Mouse (Mus musculus): ENCODE results near the gene Klhl28.

Gene Klhl28

DNA sequence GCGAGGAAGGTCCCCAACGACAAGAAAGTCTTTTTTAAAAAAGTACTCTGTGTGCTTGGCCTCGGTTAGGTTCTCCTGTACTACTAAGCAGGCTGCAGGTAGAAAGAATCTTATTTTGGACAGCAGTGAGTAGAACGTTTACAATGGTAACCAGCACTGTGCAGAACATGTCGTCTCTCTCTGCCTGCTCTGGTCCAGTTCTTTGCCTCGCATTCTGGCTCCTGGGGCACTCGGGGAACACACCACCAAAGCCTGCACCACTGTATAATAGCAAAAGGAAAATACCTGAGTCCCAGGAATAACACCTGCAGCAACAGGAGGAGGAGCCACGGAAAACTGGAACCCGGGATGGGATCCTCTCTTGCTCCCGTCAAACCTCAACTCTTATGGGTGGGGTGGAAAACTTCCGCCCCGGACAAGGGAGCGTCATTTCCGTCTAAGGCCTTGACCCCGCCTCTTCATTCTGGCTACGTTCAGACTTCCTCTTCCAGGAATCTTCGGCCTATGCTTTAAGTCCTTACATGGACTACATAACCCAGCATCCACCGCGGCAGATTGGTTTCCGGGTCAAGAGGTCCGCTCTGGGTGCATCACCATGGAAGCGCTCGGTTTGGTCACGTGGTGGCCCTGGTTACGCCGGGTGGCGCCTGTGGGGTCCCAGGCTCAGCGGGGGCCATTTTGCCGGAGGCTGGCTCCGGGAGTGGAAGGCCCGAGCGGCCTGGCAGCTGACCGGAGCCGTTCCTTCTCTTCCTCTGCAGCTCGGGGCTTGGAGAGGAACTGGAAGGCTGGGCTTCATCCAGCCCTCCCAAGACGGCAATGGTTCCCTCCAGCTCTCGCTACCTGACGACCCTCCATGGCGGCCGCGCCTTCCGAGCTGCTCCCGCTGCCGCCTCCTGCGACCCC, at the start of gene Klhl28, which contains the start of gene Togaram1:
Gene Klhl28 (minus strand): TSS at position 411 of the 903 bp plus-strand sequence.
Gene Togaram1 (plus strand): TSS at position 681 of the 903 bp plus-strand sequence.
- H3K36me3 ChIP-seq (ENCODE audit: control insufficient read depth, insufficient read depth, low read length, poor library complexity, severe bottlenecking), result no peaks in the 10 kb centered on the region
- H3K27me3 ChIP-seq (ENCODE audit: control insufficient read depth, insufficient read depth, low read length, poor library complexity, severe bottlenecking), result no peaks in the 10 kb centered on the region
- DNase-seq (ENCODE audit: low read depth, low spot score), result peak; percentile 99

DNA sequence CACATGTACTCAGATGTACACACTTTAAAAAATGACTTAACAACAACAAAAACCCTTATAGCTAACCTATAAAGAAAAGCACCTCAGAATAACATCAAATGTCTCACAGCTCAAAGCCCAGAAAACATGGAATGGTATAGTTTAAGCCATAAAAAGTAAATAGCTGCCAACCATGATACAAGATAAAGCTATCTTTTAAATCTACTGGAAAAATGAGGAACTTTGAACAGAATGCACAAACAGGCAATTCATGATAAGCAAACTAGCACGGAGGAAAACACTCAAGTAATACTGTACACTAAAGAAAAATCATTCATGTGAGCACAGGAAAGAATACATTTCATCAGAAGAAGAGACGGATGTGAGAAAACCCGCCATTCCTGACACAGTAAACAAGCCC, 42.4 kb upstream of the Klhl28 start:
- Histone ChIP-seq H3K36me3 (ENCODE audit: control insufficient read depth, insufficient read depth, low read length, poor library complexity, severe bottlenecking) (peaks cover 10% of the 10 kb centered on the region; the same call in 1 of the 2 replicates), H3K27me3 (ENCODE audit: control insufficient read depth, insufficient read depth, low read length, poor library complexity, severe bottlenecking) (no peaks in the 10 kb centered on the region)
- DNase-seq (ENCODE audit: low read depth, low spot score), result no peak

DNA sequence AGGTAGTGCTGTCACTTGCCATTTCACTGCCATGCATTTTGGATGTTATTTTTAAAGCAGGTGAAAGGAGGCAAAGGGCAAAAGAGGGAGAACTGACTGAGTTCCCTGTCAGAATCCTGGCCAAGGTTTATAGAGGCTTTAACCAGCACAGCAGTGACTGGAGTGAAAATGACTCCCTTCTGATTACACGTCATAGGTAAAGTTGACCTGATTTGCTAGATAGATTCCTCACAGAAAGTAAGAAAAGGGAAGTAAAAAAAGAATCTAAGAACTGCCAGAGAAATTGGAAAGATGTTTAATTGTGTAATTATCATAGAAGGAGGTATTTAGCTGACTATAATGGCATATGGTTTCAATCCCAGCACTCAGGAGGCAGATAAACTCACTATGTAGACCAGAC, 12.2 kb upstream of the Klhl28 start:
- H3K36me3 ChIP-seq (ENCODE audit: control insufficient read depth, insufficient read depth, low read length, poor library complexity, severe bottlenecking), result 0 out of 2 replicates have a peak, but pooled peaks cover 2% of the 10 kb centered on the region
- H3K27me3 ChIP-seq (ENCODE audit: control insufficient read depth, insufficient read depth, low read length, poor library complexity, severe bottlenecking), result no peaks in the 10 kb centered on the region
- DNase-seq (ENCODE audit: low read depth, low spot score), result no peak

DNA sequence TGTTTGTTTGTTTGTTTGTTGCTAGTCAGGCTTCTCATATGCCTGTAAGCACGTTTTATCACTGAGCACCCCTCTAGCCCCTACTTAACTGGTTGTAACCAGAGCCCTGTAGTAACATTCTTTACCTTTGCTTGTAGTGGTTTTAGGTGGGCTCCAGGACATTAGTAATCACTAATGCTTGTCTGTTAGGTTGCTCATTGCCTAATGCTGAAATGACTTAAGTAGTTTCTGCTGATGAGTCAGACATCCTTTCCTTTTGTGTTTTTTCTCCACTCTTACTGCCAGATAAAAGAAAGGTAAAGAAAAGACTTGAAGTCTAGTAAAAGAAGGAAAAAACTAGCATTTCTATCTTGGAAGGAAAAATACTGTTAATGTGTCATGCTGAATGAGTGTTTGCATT, 10.9 kb upstream of the Klhl28 start:
- DNase-seq (ENCODE audit: low read depth, low spot score), result no peak
- H3K27me3 ChIP-seq (ENCODE audit: control insufficient read depth, insufficient read depth, low read length, poor library complexity, severe bottlenecking), result no peaks in the 10 kb centered on the region

DNA sequence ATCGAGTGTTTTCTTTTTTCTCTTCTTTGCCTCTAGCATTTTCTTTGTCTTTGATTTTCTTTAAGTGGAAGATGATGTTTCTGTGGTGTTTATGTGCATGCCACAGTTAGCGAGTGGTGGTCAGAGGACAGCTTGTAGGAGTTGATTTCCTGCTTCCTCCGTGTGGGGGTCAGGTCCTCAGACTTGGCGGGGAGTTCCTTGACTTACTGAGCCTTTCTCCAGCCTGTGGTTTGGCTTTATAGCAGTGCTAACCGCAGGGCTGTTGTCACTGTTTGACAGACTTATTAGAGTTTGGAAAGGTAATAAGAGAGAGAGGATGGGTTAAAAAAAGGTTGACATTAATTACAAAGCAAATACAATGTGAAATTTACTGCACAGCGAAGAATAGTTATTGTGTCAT, 10.2 kb upstream of the Klhl28 start:
- DNase-seq (ENCODE audit: low read depth, low spot score), result peak; percentile 4
- H3K27me3 ChIP-seq (ENCODE audit: control insufficient read depth, insufficient read depth, low read length, poor library complexity, severe bottlenecking), result no peaks in the 10 kb centered on the region
- H3K36me3 ChIP-seq (ENCODE audit: control insufficient read depth, insufficient read depth, low read length, poor library complexity, severe bottlenecking), result 0 out of 2 replicates have a peak, but pooled peaks cover 2% of the 10 kb centered on the region

More for the DNA sequence above, 10.9 kb upstream of the Klhl28 start:
- 0 out of 2 replicates have a peak, but pooled peaks cover 2% of the 10 kb centered on the region for H3K36me3 ChIP-seq (ENCODE audit: control insufficient read depth, insufficient read depth, low read length, poor library complexity, severe bottlenecking)

DNA sequence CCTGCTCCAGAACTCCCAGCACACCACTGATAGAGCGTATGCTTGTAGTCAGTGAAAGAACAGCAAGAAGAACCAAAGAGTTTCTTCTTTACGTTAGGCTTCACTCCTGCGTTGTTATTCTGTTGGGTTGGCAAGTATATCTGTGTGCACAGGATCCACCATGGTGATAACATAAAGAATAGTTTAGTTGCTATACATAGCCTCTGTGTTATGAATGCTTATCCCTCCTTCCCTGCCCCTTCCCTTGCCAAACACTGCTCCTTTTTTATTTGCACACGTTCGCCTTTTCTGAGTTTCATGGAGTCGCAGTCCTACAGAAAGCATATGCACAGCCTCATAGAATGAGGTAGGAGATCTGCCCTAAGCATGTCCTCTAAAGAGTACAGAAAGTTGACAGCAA, 6.7 kb upstream of the Klhl28 start:
- no peak for DNase-seq (ENCODE audit: low read depth, low spot score)
- no peaks in the 10 kb centered on the region for H3K36me3 ChIP-seq (ENCODE audit: control insufficient read depth, insufficient read depth, low read length, poor library complexity, severe bottlenecking)

DNA sequence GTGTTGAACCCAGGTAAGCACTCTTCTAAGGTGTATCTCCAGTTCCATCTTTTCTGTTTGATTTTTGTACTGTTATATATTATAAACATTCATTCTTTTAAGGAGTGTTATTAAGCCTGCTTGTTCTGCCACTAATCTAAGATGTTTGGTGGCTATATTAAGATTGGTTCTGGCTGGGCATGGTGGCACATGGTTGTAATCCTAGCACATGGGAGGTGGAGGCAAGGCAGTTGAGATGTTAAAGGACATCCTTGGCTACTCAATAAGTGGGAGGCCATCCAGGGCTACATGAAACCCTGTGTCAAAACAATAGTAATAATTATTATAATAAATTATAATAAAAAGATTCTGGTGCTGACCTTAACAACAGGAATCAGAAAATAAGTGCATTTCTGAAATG, 6.1 kb upstream of the Klhl28 start:
- no peak for DNase-seq (ENCODE audit: low read depth, low spot score)
- Histone ChIP-seq H3K27me3 (ENCODE audit: control insufficient read depth, insufficient read depth, low read length, poor library complexity, severe bottlenecking) (no peaks in the 10 kb centered on the region), H3K36me3 (ENCODE audit: control insufficient read depth, insufficient read depth, low read length, poor library complexity, severe bottlenecking) (no peaks in the 10 kb centered on the region)

More for the DNA sequence above, 6.7 kb upstream of the Klhl28 start:
- H3K27me3 ChIP-seq (ENCODE audit: control insufficient read depth, insufficient read depth, low read length, poor library complexity, severe bottlenecking), result no peaks in the 10 kb centered on the region

DNA sequence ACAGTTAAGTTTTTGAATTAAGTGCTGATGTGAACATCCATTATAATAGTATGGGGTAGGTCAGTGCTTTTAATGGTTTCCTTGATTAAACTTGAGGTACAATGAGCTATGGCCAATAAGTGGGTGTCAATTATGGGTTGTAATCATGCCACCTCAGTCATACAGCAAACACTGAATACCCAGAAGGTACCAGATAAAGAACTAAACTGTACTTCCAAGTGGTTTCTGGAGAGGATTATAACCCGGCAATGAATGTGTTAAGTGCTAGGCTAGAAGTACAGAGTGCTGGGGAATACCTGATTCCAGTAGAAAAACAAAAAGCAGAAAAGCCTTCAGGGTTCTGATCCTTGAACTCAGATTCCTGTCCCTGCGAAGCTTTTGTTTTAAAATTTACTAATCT, 2.7 kb upstream of the Klhl28 start:
- Histone ChIP-seq H3K27me3 (ENCODE audit: control insufficient read depth, insufficient read depth, low read length, poor library complexity, severe bottlenecking) (no peaks in the 10 kb centered on the region), H3K36me3 (ENCODE audit: control insufficient read depth, insufficient read depth, low read length, poor library complexity, severe bottlenecking) (no peaks in the 10 kb centered on the region)
- no peak for DNase-seq (ENCODE audit: low read depth, low spot score)

DNA sequence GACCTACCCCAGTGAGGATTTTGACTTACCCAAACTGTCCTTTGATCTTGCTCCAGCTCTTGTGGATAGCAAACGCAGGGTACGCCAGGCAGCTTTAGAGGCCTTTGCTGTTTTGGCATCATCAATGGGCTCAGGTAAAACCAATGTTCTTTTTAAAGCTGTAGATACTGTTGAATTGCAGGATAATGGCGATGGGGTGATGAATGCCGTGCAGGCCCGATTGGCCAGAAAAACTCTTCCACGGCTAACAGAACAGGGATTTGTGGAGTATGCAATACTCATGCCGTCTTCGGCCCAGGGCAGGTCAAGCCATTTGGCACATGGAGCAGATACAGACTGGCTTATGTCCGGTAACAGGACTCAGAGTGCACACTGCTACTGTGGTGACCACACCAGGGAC, 2.1 kb upstream of the Klhl28 start:
- DNase-seq (ENCODE audit: low read depth, low spot score), result peak; percentile 4
- H3K36me3 ChIP-seq (ENCODE audit: control insufficient read depth, insufficient read depth, low read length, poor library complexity, severe bottlenecking), result no peaks in the 10 kb centered on the region
- H3K27me3 ChIP-seq (ENCODE audit: control insufficient read depth, insufficient read depth, low read length, poor library complexity, severe bottlenecking), result no peaks in the 10 kb centered on the region

DNA sequence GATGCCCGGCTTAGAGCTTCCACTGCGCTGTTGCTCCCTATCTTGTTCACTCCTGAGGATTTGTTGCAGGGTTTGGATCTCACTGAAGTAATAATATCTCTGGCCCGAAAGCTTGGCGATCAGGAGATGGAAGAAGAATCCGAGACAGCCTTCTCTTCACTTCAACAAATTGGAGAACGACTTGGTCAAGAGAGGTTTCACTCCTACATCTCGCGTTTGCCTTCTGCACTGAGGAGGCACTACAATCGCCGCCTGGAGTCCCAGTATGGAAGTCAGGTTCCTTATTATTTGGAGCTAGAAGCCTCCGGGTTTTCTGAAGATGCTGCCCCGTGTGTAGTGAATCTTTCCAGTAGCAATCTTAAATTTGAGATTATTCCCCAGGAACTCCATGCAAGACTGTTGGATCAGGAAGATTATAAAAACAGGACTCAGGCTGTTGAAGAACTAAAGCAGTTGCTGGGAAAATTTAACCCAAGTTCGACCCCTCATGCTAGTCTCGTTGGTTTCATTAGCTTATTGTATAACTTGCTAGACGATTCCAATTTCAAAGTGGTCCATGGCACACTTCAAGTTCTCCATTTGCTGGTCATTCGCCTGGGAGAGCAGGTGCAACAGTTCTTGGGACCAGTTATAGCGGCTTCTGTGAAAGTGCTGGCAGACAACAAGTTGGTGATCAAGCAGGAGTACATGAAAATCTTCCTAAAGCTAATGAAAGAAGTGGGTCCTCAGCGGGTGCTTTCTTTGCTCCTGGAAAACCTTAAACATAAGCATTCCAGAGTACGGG, 1.5 kb upstream of the Klhl28 start:
- peak; percentile 17 for DNase-seq (ENCODE audit: low read depth, low spot score)
- Histone ChIP-seq H3K36me3 (ENCODE audit: control insufficient read depth, insufficient read depth, low read length, poor library complexity, severe bottlenecking) (no peaks in the 10 kb centered on the region), H3K27me3 (ENCODE audit: control insufficient read depth, insufficient read depth, low read length, poor library complexity, severe bottlenecking) (no peaks in the 10 kb centered on the region)

DNA sequence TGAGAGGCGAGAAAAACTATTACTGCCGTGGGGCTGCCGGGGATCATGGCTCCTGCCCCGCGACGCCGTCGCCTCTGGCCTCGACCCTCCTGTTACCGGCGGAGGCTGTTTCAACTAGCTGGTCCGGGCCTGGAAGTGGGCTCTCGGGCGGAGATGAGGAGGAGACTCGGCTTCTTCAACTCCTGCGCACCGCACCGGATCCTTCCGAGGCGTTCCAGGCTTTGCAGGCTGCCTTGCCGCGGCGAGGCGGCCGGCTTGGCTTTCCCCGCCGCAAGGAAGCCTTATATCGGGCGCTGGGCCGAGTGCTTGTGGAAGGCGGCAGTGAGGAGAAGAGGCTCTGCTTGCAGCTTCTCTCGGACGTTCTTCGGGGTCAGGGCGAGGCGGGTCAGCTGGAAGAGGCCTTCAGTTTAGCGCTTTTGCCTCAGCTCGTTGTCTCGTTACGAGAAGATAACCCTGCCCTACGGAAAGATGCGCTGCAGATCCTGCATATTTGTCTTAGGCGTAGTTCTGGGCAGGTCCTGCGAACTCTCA, 832 bp upstream of the Klhl28 start:
- peak; percentile 45 for DNase-seq (ENCODE audit: low read depth, low spot score)
- H3K36me3 ChIP-seq (ENCODE audit: control insufficient read depth, insufficient read depth, low read length, poor library complexity, severe bottlenecking), result no peaks in the 10 kb centered on the region
- H3K27me3 ChIP-seq (ENCODE audit: control insufficient read depth, insufficient read depth, low read length, poor library complexity, severe bottlenecking), result no peaks in the 10 kb centered on the region

DNA sequence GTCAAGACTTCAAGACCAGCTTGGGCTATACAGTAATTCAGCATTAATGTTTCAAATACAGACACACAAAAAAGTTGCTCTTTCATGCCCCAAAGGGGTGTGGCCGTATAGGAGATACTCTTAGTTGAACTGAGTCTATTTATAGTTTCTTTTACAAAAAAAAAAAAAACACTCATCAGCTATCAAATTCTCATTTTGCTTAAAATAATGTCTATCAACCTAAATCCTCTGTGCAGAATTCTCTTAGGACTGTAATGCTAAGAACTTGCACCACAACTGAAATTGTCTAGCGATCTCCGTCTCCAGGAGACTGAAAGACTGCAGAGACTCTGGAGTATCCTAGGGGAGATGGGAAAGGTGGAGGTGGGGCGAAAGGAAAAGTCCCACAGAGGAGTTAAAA, 774 bp downstream of the Klhl28 start:
- Histone ChIP-seq H3K27me3 (ENCODE audit: control insufficient read depth, insufficient read depth, low read length, poor library complexity, severe bottlenecking) (no peaks in the 10 kb centered on the region), H3K36me3 (ENCODE audit: control insufficient read depth, insufficient read depth, low read length, poor library complexity, severe bottlenecking) (no peaks in the 10 kb centered on the region)
- no peak for DNase-seq (ENCODE audit: low read depth, low spot score)

DNA sequence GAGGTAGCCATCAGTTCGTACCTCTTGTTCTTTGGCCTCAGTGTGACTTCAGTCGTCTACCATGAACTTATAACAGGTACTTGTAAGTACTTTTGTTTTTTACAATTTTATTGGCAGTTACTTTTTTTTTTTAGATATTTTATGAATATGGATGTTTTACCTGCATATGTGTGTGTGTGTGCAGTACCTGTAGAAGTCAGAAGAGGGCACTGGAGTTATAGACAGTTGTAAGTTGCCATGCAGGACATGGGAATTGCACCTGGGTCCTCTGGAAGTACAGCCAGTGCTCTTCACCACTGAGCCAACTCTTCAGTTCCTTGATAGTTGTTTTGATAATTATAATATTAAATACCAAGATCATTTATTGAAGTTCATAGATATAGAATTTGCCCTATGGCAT, 27.8 kb downstream of the Klhl28 start:
- Histone ChIP-seq H3K36me3 (ENCODE audit: control insufficient read depth, insufficient read depth, low read length, poor library complexity, severe bottlenecking) (no peaks in the 10 kb centered on the region), H3K27me3 (ENCODE audit: control insufficient read depth, insufficient read depth, low read length, poor library complexity, severe bottlenecking) (no peaks in the 10 kb centered on the region)
- DNase-seq (ENCODE audit: low read depth, low spot score), result peak; percentile 55

DNA sequence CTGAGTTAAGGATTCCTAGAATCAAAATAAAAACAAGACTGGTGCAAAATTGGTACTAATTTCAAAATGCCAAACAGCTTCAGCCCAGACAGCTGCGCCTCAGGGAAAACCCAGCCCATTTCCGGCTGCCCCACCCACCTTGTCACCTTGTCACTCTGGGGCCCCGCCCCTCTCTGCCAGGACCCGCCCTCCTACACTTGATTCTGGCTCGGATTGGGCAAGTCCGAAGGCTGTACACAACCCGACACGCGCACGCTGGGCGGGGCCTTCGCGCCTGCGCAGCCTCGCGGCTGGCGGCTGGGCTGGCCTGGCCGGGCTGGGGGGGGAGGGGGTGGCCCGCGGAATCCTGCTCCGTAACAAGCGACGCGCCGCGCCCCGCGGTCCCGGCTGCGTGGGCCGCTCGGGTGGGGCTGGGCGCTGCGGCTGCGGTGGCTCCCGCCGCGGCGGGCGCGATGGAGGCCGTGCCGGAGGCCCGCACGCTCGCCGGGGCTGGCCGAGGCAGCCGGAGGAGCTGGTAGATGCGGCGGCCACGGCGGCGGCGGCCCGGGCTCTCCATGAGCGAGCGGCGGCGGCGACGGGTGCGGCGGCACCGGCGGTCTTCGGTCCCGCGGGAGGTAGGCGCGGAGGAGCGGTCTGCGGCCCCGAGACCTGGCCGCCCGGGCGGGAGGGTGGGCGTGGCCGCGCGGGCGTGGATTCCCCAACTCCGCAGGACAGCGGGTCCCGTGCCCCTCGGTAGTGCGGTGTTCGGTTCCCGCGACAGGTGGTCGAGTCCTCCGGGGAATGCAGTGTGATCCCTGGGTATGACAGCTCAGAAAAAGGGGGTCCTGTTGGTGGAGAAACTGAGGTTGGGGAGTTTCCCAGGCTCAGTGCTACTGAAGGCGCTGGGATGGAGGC, 47.5 kb downstream of the Klhl28 start, which contains the start of gene Gm527:
Gene Gm527 (plus strand): TSS at position 329 of the 894 bp plus-strand sequence.
- Histone ChIP-seq H3K36me3 (ENCODE audit: control insufficient read depth, insufficient read depth, low read length, poor library complexity, severe bottlenecking) (no peaks in the 10 kb centered on the region), H3K27me3 (ENCODE audit: control insufficient read depth, insufficient read depth, low read length, poor library complexity, severe bottlenecking) (no peaks in the 10 kb centered on the region)
- peak; percentile 98 for DNase-seq (ENCODE audit: low read depth, low spot score)
